Mouse (Mus musculus): ENCODE results near the gene Erfe. TPM values are rescaled to one million over a fixed set of nuclear protein-coding genes. Genes with fewer than 3 reads are reported as not detected.
A peak's percentile ranks its signal among the peaks of the same experiment; 100 is the strongest.

The Erfe gene
- polyA plus RNA-seq, 1 experiment from 2014 or later, result 10.8 TPM

DNA sequence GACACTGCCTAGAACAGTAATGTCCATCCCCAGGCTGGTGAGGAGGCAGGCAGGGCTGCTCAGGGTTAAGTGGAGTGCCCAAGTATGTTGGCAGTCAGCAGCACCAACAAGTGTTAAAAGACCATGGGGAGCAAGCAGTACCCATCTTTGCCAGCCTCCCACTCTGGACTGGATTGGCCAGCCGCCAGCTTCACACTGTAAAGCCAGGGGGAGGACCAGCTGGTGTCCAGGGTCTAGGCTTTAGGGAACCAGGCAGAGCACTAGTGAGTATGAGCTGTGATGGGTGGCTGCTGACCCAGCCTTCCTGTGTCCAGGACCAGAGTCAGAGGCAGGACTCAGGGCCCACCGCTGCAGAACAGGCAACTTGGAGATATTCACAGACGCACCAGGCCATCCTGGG, 22.2 kb upstream of the Erfe start:
- H3K4me1 ChIP-seq (replicated peaks; ENCODE audit: control insufficient read depth, insufficient read depth, low read length), result peaks cover 3% of the 10 kb centered on the region; the same call in 1 of the 2 replicates
- H3K4me2 ChIP-seq (ENCODE audit: low read length), result no peak overlapping the region
- H3K4me3 ChIP-seq (ENCODE audit: low read depth, low read length), result no peak overlapping the region
- no peak overlapping the region for H3K27ac ChIP-seq (ENCODE audit: low read depth)
- no peaks in the 10 kb centered on the region for H3K36me3 ChIP-seq (ENCODE audit: control insufficient read depth, insufficient read depth, low read length)
- H3K9me3 ChIP-seq (ENCODE audit: control insufficient read depth, low read length), result no peaks in the 10 kb centered on the region
- DNase-seq (ENCODE audit: low spot score) (peak; percentile 53), ATAC-seq (replicated peaks; ENCODE audit: low FRiP score, low TSS enrichment, low read depth) (no peak)
- H3K9ac ChIP-seq (ENCODE audit: low read length), result no peak overlapping the region
- H3K27me3 ChIP-seq (replicated peaks; ENCODE audit: control insufficient read depth, insufficient read depth, low read length), result peaks cover 42% of the 10 kb centered on the region
- WGBS, result 72% methylated on average over 3 of the region's 3 CpGs

DNA sequence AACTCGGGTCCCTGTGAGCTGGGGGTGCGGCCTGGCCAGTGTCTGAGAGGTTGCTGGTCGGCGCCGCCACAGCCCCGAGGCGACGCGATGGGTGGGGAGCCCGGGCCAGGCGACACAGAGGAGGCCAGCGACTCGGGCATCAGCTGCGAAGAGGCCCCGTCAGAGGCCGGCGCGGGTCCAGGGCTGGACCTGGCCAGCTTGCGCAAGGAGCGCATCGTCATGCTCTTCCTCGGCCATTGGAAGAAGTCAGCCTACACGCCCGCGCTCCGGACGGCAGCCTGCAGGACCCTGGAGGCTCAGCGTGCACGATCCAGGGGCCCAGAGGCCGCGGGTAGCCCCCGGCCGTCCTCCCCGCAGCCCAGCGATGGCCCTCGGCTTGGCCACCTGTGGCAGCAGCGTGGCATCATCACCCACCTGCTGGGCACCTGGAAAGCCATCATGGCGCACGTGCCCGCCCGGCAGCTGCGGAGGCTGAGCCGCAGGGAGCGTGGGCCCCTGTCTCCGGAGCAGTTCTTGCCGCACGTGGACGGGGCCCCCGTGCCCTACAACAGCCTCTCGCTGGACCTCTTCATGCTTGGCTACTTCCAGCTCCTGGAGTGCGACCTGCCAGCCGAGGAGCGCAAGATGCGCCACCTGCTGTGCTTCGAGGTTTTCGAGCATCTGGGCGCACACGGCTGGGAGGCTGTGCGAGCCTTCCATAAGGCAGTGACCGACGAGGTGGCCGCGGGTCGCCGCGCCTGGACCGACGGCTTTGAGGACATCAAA, 21.1 kb upstream of the Erfe start:
- WGBS, result 4% methylated on average over 68 of the region's 68 CpGs
- H3K36me3 ChIP-seq (ENCODE audit: control insufficient read depth, insufficient read depth, low read length), result no peaks in the 10 kb centered on the region
- peak overlapping the region; percentile 31 for H3K4me3 ChIP-seq (ENCODE audit: low read depth, low read length)
- DNase-seq (ENCODE audit: low spot score) (peak; percentile 66), ATAC-seq (replicated peaks; ENCODE audit: low FRiP score, low TSS enrichment, low read depth) (peak; percentile 28; the same call in 1 of the 2 replicates)
- no peak overlapping the region for H3K9ac ChIP-seq (ENCODE audit: low read length)
- H3K9me3 ChIP-seq (ENCODE audit: control insufficient read depth, low read length), result no peaks in the 10 kb centered on the region
- H3K4me1 ChIP-seq (replicated peaks; ENCODE audit: control insufficient read depth, insufficient read depth, low read length), result peaks cover 3% of the 10 kb centered on the region; the same call in 1 of the 2 replicates
- H3K4me2 ChIP-seq (ENCODE audit: low read length), result peak overlapping the region; percentile 52
- peaks cover 42% of the 10 kb centered on the region for H3K27me3 ChIP-seq (replicated peaks; ENCODE audit: control insufficient read depth, insufficient read depth, low read length)
- H3K27ac ChIP-seq (ENCODE audit: low read depth), result no peak overlapping the region

DNA sequence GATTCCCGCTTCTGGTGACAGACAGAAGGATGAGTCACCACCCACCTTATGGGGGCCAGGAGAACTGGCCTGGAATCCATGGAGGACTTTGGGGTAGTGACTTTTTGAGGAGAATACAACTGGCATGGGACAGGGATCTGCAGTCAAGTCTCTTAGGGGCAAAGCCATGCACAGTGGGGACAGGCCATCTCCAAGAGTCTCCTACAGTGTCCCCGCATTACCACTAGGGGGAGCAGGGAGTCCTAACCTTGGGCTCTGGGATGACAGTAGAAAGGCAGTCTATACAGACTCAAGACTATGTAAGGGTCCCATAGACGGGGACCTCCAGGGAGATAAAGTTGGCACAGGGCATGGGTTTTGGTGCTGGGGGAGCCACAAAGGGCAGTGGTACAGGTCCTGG, 19.3 kb upstream of the Erfe start:
- Histone ChIP-seq H3K36me3 (ENCODE audit: control insufficient read depth, insufficient read depth, low read length) (no peaks in the 10 kb centered on the region), H3K4me2 (ENCODE audit: low read length) (no peak overlapping the region), H3K9me3 (ENCODE audit: control insufficient read depth, low read length) (no peaks in the 10 kb centered on the region), H3K9ac (ENCODE audit: low read length) (no peak overlapping the region), H3K4me1 (replicated peaks; ENCODE audit: control insufficient read depth, insufficient read depth, low read length) (peaks cover 3% of the 10 kb centered on the region; the same call in 1 of the 2 replicates), H3K4me3 (ENCODE audit: low read depth, low read length) (no peak overlapping the region), H3K27me3 (replicated peaks; ENCODE audit: control insufficient read depth, insufficient read depth, low read length) (peaks cover 38% of the 10 kb centered on the region), H3K27ac (ENCODE audit: low read depth) (no peak overlapping the region)
- WGBS, result 39% methylated on average over 3 of the region's 3 CpGs
- peak; percentile 82 for DNase-seq (ENCODE audit: low spot score)
- peak; percentile 52; the same call in 1 of the 2 replicates for ATAC-seq (replicated peaks; ENCODE audit: low FRiP score, low TSS enrichment, low read depth)

DNA sequence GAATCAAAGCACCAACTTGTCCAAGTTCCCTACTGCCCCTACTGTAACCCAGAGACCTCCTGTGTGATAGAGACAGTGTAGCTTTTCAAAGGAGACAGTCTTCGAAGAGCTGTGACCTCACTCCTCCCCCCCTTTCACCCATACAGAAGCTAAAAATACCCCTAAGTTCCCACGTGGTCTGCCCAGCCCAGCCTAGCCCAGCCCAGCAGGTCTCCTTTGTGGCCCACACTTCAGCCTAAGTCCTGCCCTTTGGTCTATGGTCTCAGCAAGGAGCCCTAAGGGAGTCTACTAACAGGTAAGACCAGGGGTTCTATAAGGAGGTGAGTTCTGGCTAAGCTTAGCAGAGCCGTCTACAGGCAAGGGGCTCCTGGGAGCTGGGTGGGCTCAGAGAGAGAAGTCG, 15.4 kb upstream of the Erfe start, which contains the start of gene Klhl30:
Gene Klhl30, plus strand, starts transcription at position 176 of the 400 bp plus-strand sequence.
- Histone ChIP-seq H3K4me3 (ENCODE audit: low read depth, low read length) (no peak within 1 kb of the TSS), H3K27me3 (replicated peaks; ENCODE audit: control insufficient read depth, insufficient read depth, low read length) (peaks cover 10% of the 10 kb centered on the region), H3K9ac (ENCODE audit: low read length) (no peak within 1 kb of the TSS), H3K36me3 (ENCODE audit: control insufficient read depth, insufficient read depth, low read length) (no peaks in the 10 kb centered on the region), H3K4me2 (ENCODE audit: low read length) (no peak within 1 kb of the TSS), H3K9me3 (ENCODE audit: control insufficient read depth, low read length) (no peaks in the 10 kb centered on the region), H3K27ac (ENCODE audit: low read depth) (no peak within 1 kb of the TSS), H3K4me1 (replicated peaks; ENCODE audit: control insufficient read depth, insufficient read depth, low read length) (no peaks in the 10 kb centered on the region)
- no peak for DNase-seq (ENCODE audit: low spot score)
- no peak for ATAC-seq (replicated peaks; ENCODE audit: low FRiP score, low TSS enrichment, low read depth)
- 54% methylated on average over 4 of the region's 4 CpGs for WGBS

DNA sequence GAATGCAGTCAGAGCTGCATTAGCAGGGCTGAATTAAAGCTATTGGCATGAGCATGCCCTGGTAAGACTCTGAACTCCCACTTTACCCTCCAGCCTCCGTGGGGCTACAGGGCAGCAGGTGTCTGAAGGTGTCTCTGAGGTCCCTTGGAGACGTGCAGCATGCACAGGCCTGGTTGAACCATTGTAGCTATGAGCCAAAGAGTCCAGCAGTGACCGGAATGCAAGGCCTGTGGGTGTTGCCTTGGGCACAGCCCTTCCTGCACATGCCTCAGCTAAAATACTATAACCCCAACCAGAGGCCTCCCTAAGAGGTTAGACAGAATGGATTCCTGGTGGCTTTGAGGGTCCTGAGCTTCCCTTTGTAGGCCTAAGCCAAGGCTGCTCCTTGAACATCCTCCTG, 15.0 kb upstream of the Erfe start:
- Histone ChIP-seq H3K4me3 (ENCODE audit: low read depth, low read length) (no peak overlapping the region), H3K27ac (ENCODE audit: low read depth) (no peak overlapping the region), H3K4me2 (ENCODE audit: low read length) (no peak overlapping the region), H3K9me3 (ENCODE audit: control insufficient read depth, low read length) (no peaks in the 10 kb centered on the region), H3K9ac (ENCODE audit: low read length) (no peak overlapping the region), H3K4me1 (replicated peaks; ENCODE audit: control insufficient read depth, insufficient read depth, low read length) (no peaks in the 10 kb centered on the region), H3K27me3 (replicated peaks; ENCODE audit: control insufficient read depth, insufficient read depth, low read length) (peaks cover 6% of the 10 kb centered on the region), H3K36me3 (ENCODE audit: control insufficient read depth, insufficient read depth, low read length) (no peaks in the 10 kb centered on the region)
- DNase-seq (ENCODE audit: low spot score) (no peak), ATAC-seq (replicated peaks; ENCODE audit: low FRiP score, low TSS enrichment, low read depth) (no peak)
- 78% methylated on average over 3 of the region's 3 CpGs for WGBS

DNA sequence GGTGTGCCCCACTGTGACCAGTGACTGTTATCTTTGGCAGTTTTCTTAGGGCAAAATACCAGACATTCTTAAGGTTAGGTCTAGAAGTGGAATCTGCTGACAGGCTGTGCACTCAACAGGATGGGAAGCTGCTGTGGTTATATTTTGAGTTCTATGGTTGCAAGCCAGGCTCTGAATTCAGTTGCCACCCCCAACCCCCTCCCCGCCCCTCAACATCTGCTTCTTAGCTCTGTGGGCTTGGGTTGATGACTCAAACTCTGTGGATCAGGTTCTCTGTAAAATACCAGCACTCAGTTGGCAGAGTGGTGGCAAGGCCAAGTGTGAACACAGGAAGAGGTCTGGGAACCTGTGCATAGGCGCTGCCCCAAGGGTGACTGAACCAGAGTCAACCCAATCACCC, 14.0 kb upstream of the Erfe start:
- H3K27me3 ChIP-seq (replicated peaks; ENCODE audit: control insufficient read depth, insufficient read depth, low read length), result no peaks in the 10 kb centered on the region
- no peaks in the 10 kb centered on the region for H3K9me3 ChIP-seq (ENCODE audit: control insufficient read depth, low read length)
- DNase-seq (ENCODE audit: low spot score), result no peak
- ATAC-seq (replicated peaks; ENCODE audit: low FRiP score, low TSS enrichment, low read depth), result no peak
- no peak overlapping the region for H3K9ac ChIP-seq (ENCODE audit: low read length)
- H3K27ac ChIP-seq (ENCODE audit: low read depth), result no peak overlapping the region
- no peak overlapping the region for H3K4me3 ChIP-seq (ENCODE audit: low read depth, low read length)
- no peak overlapping the region for H3K4me2 ChIP-seq (ENCODE audit: low read length)
- no peaks in the 10 kb centered on the region for H3K36me3 ChIP-seq (ENCODE audit: control insufficient read depth, insufficient read depth, low read length)
- WGBS, result 93% methylated on average over 2 of the region's 2 CpGs
- no peaks in the 10 kb centered on the region for H3K4me1 ChIP-seq (replicated peaks; ENCODE audit: control insufficient read depth, insufficient read depth, low read length)

DNA sequence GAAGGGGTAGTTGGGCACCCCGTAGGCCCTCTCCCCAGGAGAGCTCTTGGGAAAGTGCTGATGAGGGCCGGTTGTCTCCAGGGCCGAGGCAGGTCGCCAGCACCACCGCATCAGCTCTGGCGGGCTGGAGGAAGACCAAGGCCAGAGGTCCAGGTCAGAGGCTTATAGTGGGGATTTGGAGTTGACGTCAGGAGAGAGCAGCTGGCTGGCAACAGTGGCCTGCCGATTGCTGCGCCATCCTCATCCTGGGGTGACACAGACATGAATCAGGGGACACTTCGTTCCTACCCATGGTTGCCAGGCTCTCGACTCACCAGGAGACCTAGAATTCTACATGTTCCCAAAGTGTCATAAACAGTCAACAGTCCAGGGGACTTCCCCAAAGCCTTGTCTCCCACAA, 10.1 kb upstream of the Erfe start:
- ATAC-seq (replicated peaks; ENCODE audit: low FRiP score, low TSS enrichment, low read depth) (no peak), DNase-seq (ENCODE audit: low spot score) (no peak)
- no peak overlapping the region for H3K27ac ChIP-seq (ENCODE audit: low read depth)
- WGBS, result 76% methylated on average over 11 of the region's 11 CpGs
- H3K9ac ChIP-seq (ENCODE audit: low read length), result no peak overlapping the region
- no peak overlapping the region for H3K4me2 ChIP-seq (ENCODE audit: low read length)
- H3K4me3 ChIP-seq (ENCODE audit: low read depth, low read length), result no peak overlapping the region
- no peaks in the 10 kb centered on the region for H3K9me3 ChIP-seq (ENCODE audit: control insufficient read depth, low read length)
- H3K4me1 ChIP-seq (replicated peaks; ENCODE audit: control insufficient read depth, insufficient read depth, low read length), result no peaks in the 10 kb centered on the region
- H3K36me3 ChIP-seq (ENCODE audit: control insufficient read depth, insufficient read depth, low read length), result no peaks in the 10 kb centered on the region
- no peaks in the 10 kb centered on the region for H3K27me3 ChIP-seq (replicated peaks; ENCODE audit: control insufficient read depth, insufficient read depth, low read length)

DNA sequence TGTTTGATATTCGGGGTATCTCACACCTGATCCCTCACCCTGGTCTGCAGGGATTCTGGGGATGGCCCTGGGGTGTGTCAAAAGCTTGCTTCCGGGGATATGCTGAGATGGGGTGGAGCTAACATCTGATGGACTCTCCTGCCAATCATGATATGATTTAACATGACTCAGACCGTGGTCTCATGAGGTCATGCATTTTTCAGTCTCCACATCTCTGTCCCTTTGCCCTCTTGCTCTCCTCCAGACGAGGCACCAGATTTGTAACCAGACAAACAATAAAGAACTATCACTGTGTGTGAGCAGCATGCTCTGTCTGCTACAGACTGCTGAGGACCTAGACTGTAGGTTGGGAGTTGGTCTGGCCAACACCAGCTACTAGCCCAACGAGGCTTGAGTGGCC, 4.1 kb upstream of the Erfe start:
- H3K27ac ChIP-seq (ENCODE audit: low read depth), result no peak overlapping the region
- H3K4me3 ChIP-seq (ENCODE audit: low read depth, low read length), result no peak overlapping the region
- no peak overlapping the region for H3K9ac ChIP-seq (ENCODE audit: low read length)
- H3K4me2 ChIP-seq (ENCODE audit: low read length), result no peak overlapping the region
- no peaks in the 10 kb centered on the region for H3K36me3 ChIP-seq (ENCODE audit: control insufficient read depth, insufficient read depth, low read length)
- WGBS, result 75% methylated on average over 5 of the region's 5 CpGs
- H3K9me3 ChIP-seq (ENCODE audit: control insufficient read depth, low read length), result peaks cover 6% of the 10 kb centered on the region; the same call in 1 of the 2 replicates
- no peaks in the 10 kb centered on the region; the same call in 1 of the 2 replicates for H3K4me1 ChIP-seq (replicated peaks; ENCODE audit: control insufficient read depth, insufficient read depth, low read length)
- H3K27me3 ChIP-seq (replicated peaks; ENCODE audit: control insufficient read depth, insufficient read depth, low read length), result 0 out of 2 replicates have a peak, but pooled peaks cover 3% of the 10 kb centered on the region
- DNase-seq (ENCODE audit: low spot score) (no peak), ATAC-seq (replicated peaks; ENCODE audit: low FRiP score, low TSS enrichment, low read depth) (no peak)
